Mouse (Mus musculus): Measurements from ENCODE around the gene Mif4gd.

DNA sequence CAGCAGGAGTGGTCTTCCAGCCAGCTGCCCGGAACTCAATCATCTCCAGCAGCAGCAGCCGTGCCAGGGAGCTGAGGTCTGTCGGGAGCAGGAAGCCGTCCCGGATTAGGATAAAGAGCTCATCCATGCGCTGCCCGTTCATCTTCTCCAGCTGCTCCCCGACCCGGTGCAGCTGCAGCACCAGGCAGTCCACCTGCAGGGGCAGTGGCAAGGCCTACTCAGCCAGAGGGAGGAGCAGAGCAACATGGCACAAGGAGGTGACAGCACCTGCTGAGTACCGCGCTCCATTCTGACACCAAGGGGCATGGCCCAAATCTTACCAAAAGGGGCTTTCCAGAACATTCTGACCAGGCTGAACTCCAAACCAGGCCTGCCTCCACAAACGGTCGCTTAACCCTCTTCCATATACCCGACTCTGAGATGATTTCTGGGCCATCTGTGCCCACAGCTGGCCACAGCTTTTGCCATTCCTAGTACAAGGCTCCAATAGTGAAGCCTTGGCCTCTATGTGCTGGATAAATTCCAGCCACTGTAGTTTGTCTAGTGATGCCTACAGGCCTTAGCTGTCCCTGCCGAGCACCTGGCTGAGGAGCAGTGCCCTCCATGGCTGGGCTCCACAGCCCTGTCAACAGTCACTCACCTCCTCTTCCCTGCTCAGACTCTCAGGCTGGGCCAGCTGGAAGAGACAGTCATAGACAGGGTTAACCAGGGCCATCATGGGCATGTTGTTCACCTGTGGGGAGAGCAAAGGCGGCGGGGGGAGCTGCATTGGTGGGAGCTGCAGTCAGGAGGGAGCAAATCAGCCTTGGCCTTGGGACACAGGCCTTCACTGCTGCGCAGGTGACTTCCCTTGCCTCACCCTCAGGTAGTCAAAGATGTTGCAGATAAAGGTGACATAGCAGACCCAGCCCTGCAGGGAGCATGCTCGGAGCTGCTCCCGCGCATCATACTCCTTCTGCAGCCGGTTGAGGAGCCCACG is 4.1 kb downstream of the Mif4gd start:
- TF ChIP-seq CTCF (IDR thresholded peaks at IDR 0.05; ENCODE audit: low read depth, low read length) (no peak), POLR2A (IDR thresholded peaks at IDR 0.05; ENCODE audit: borderline replicate concordance, low read depth, low read length) (no peak)

Measured in bone marrow macrophage, adult 2 months (primary cell).